Mouse (Mus musculus): ENCODE measurements around the gene Ctrb1.

- TF ChIP-seq CTCF (IDR thresholded peaks at IDR 0.05) (no peak), EP300 (IDR thresholded peaks at IDR 0.05) (peak; percentile 40; the same call in 1 of the 2 replicates)
These were observed 42.9 kb upstream of the Ctrb1 start for GRCm38 (mm10) chr8:111733581-111734243.

Data from lung, postnatal 0 days (tissue).